In the genomic region with DNA sequence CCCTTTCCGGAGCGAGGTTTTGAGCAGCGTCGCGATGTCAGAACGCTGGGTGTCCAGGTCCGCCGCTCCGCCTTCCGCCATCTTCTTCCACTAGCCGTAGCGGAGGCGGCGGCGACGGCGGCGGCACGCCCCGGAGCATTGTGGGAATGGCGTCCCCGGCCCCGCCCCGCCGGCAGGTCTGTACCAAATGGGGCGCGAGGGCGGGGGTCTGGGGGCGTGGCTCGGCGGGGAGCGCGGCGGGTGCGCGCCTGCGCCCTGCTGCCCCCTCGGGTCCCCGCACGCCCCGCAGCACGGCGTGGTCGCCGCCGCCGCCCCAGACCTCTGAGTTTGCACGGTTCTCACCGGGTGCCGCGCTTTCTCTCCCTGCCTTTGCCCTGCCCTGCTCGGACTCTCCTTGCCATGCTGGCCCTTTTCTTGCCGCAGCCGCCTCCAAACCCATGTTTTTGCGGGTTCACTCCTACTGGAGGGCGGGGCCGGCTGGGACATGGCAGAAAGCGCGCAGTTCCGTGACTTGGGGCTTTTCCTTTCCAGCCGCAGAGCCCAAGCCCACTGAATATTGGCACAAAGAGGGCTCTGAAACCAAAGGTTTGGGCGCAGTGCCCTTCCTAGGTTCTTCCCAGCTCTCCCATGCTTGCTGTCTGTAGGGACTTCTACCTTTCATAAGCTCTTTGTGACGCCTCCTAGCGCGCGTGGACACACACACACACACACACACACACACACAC, we compare ENCODE assay signal across 7 mouse cellular contexts. TPM values are rescaled to one million over a fixed set of nuclear protein-coding genes. Genes with fewer than 3 reads are reported as not detected.
DNase-seq lines count a peak whose midpoint lies in the region; ATAC-seq lines count a peak whose summit lies in the region.

A gene (minus strand): TSS at position 161 of the 725 bp plus-strand sequence.

- DNase-seq in adrenal gland, adult 18-20 months (ENCODE audit: low spot score in 2 of 2), result peak; percentile 91 to 94
- DNase-seq in embryo, embryonic 11 days, result peak; percentile 96
- peak; percentile 88 to 89 for DNase-seq in gastrocnemius, postnatal 36 days
- peak; percentile 93 to 96 for DNase-seq in left cerebral cortex, postnatal 36 days (ENCODE audit: low spot score in 2 of 2)
- peak; percentile 99 for DNase-seq in midbrain, embryonic 11.5 days (ENCODE audit: low spot score, missing footprints)
- DNase-seq in skeletal muscle tissue, adult 2 months (ENCODE audit: low read depth, low spot score), result peak; percentile 79

- peak within 1 kb of the TSS; percentile 57 for H3K4me2 ChIP-seq in intestine, embryonic 16.5 days (ENCODE audit: low read depth, low read length)
- peak within 1 kb of the TSS; percentile 61 for H3K4me2 ChIP-seq in midbrain, embryonic 11.5 days

- intact Hi-C loops in gastrocnemius, postnatal 36 days (cut with DNase I), result no loop called here
- intact Hi-C loops in left cerebral cortex, postnatal 36 days (cut with DNase I), result no loop called here

- under 1% methylated on average over 64 of the region's 66 CpGs for WGBS in intestine, embryonic 16.5 days
- WGBS in midbrain, embryonic 11.5 days, result under 1% methylated on average over 64 of the region's 66 CpGs

- H3K9me3 ChIP-seq in intestine, embryonic 16.5 days (ENCODE audit: control insufficient read depth, low read length), result no peaks in the 10 kb centered on the region
- no peaks in the 10 kb centered on the region for H3K9me3 ChIP-seq in midbrain, embryonic 11.5 days (ENCODE audit: control insufficient read depth, low read length)

- peak; percentile 94 for ATAC-seq in intestine, embryonic 16.5 days
- ATAC-seq in midbrain, embryonic 11.5 days (ENCODE audit: low FRiP score), result peak; percentile 94

- peak within 1 kb of the TSS; percentile 91 for H3K9ac ChIP-seq in intestine, embryonic 16.5 days (ENCODE audit: low read depth, low read length)
- peak within 1 kb of the TSS; percentile 93 for H3K9ac ChIP-seq in midbrain, embryonic 11.5 days (ENCODE audit: low read length)

- peaks cover 8% of the 10 kb centered on the region; the same call in 1 of the 2 replicates for H3K4me1 ChIP-seq in intestine, embryonic 16.5 days (ENCODE audit: control insufficient read depth, insufficient read depth, low read length)
- H3K4me1 ChIP-seq in midbrain, embryonic 11.5 days (ENCODE audit: control insufficient read depth, insufficient read depth, low read length), result peaks cover 8% of the 10 kb centered on the region

- H3K27me3 ChIP-seq in intestine, embryonic 16.5 days (replicated peaks; ENCODE audit: control insufficient read depth, insufficient read depth, low read length), result no peaks in the 10 kb centered on the region
- no peaks in the 10 kb centered on the region for H3K27me3 ChIP-seq in midbrain, embryonic 11.5 days (ENCODE audit: control insufficient read depth, insufficient read depth, low read length)

- no peaks in the 10 kb centered on the region for H3K36me3 ChIP-seq in intestine, embryonic 16.5 days (ENCODE audit: control insufficient read depth, insufficient read depth, low read length)
- H3K36me3 ChIP-seq in midbrain, embryonic 11.5 days (ENCODE audit: control insufficient read depth, insufficient read depth, low read length), result no peaks in the 10 kb centered on the region

- H3K4me3 ChIP-seq in intestine, embryonic 16.5 days (ENCODE audit: low read length), result peak within 1 kb of the TSS; percentile 96
- H3K4me3 ChIP-seq in midbrain, embryonic 11.5 days (ENCODE audit: low read depth, low read length), result peak within 1 kb of the TSS; percentile 97

- peak within 1 kb of the TSS; percentile 93 for H3K27ac ChIP-seq in intestine, embryonic 16.5 days (ENCODE audit: low read length)
- peak within 1 kb of the TSS; percentile 81 for H3K27ac ChIP-seq in midbrain, embryonic 11.5 days (ENCODE audit: low read depth, low read length)

RNA-seq across cellular contexts. Expression of the gene that starts here (rescaled TPM):
- total RNA-seq in adrenal gland, adult 18-20 months (2021), result 10 to 100 TPM; 75.2 to 92.7 TPM
- total RNA-seq in gastrocnemius, postnatal 36 days (2021), result 100 to 1,000 TPM; 146 to 151 TPM
- 63.5 and 65.9 TPM in 2 replicates for polyA plus RNA-seq in intestine, embryonic 16.5 days (2015; fragmentation: Nextera tagmentation; extraction: Ambion mirVana)
- total RNA-seq in left cerebral cortex, postnatal 36 days (2021), result 100 to 1,000 TPM in 1 of 2 experiments, 10 to 100 TPM in 1; 92.3 to 112 TPM
- polyA plus RNA-seq in midbrain, embryonic 11.5 days (2014; fragmentation: Nextera tagmentation; extraction: Ambion mirVana), result 70.1 and 73.4 TPM in 2 replicates

Comparison
In these comparisons a context has a peak if more than half of its experiments do, and no peak if none do; other contexts are left out.
1. Peak in every context shown above with its lines: DNase-seq, ATAC-seq, H3K4me3 ChIP-seq and H3K27ac ChIP-seq.